Mouse (Mus musculus) forelimb bud, embryonic 11.5 days (tissue): Measurements from ENCODE around the gene Tln2.

Source experiments
- DNase-seq: peaks from one replicate; pipeline ENCODE4 v3.0.0-alpha.2; 2012; ENCODE audit warnings: low read depth, low spot score

The Tln2 gene

GRCm38 (mm10) chr9:67546650-67547049 is 12.9 kb downstream of the Tln2 start:
- DNase-seq: no peak

- DNase-seq: no peak
Measured at GRCm38 (mm10) chr9:67545794-67546193, 13.7 kb downstream of the Tln2 start.

GRCm38 (mm10) chr9:67544783-67545182 is 14.7 kb downstream of the Tln2 start:
- no peak for DNase-seq

- DNase-seq: no peak
Measured at GRCm38 (mm10) chr9:67541948-67542347, 17.6 kb downstream of the Tln2 start.

- no peak for DNase-seq
Measured at GRCm38 (mm10) chr9:67539776-67540706, 19.5 kb downstream of the Tln2 start.

GRCm38 (mm10) chr9:67534420-67534819 is 25.1 kb downstream of the Tln2 start:
- no peak for DNase-seq

GRCm38 (mm10) chr9:67533260-67533659 is 26.2 kb downstream of the Tln2 start:
- DNase-seq: no peak

GRCm38 (mm10) chr9:67532631-67533030 is 26.9 kb downstream of the Tln2 start:
- no peak for DNase-seq

GRCm38 (mm10) chr9:67529600-67529999 is 29.9 kb downstream of the Tln2 start:
- no peak for DNase-seq

- DNase-seq: no peak
Measured at GRCm38 (mm10) chr9:67527726-67528125, 31.8 kb downstream of the Tln2 start.

GRCm38 (mm10) chr9:67521736-67522135 is 37.8 kb downstream of the Tln2 start:
- no peak for DNase-seq

GRCm38 (mm10) chr9:67509510-67509909 is 50.0 kb downstream of the Tln2 start:
- DNase-seq: no peak

GRCm38 (mm10) chr9:67504669-67505260 is 54.7 kb downstream of the Tln2 start:
- no peak for DNase-seq

- DNase-seq: no peak
Measured at GRCm38 (mm10) chr9:67501801-67502200, 57.7 kb downstream of the Tln2 start.

- DNase-seq: no peak
Measured at GRCm38 (mm10) chr9:67496368-67496767, 63.1 kb downstream of the Tln2 start.

- DNase-seq: no peak
Measured at GRCm38 (mm10) chr9:67495350-67495749, 64.2 kb downstream of the Tln2 start.

GRCm38 (mm10) chr9:67493876-67494552 is 65.5 kb downstream of the Tln2 start:
- no peak for DNase-seq

GRCm38 (mm10) chr9:67489370-67489769 is 70.1 kb downstream of the Tln2 start:
- DNase-seq: no peak

GRCm38 (mm10) chr9:67486621-67487020 is 72.9 kb downstream of the Tln2 start:
- no peak for DNase-seq

GRCm38 (mm10) chr9:67485169-67486072 is 74.1 kb downstream of the Tln2 start:
- no peak for DNase-seq

GRCm38 (mm10) chr9:67482277-67482676 is 77.2 kb downstream of the Tln2 start:
- peak; percentile 13 for DNase-seq
